Mouse (Mus musculus) megakaryocyte, embryonic 14.5 days (primary cell): Measurements from ENCODE around the gene Rab15.

ENCODE experiments used
- FLI1 ChIP-seq: IDR thresholded peaks from 2 replicates; pipeline ENCODE4 v1.6.1; 2012; ENCODE audit warnings: low read length, inconsistent platforms, mixed read lengths
- GATA1 ChIP-seq: IDR thresholded peaks from 3 replicates; pipeline ENCODE4 v1.6.1; 2012; ENCODE audit warnings: mixed read lengths, low read length, inconsistent platforms, borderline replicate concordance

- TF ChIP-seq GATA1, result no peak
- TF ChIP-seq FLI1, result no peak
These were observed 2.6 kb upstream of the Rab15 start for GRCm38 (mm10) chr12:76825283-76825682.
